Mouse (Mus musculus) bone marrow macrophage, adult 2 months (primary cell): ENCODE results near the gene Epdr1.

Experiments used
- CTCF ChIP-seq: IDR thresholded peaks from 2 replicates; pipeline ENCODE4 v1.5.1; 2012; ENCODE audit warnings: low read depth, mild to moderate bottlenecking, low read length, moderate library complexity
- POLR2A ChIP-seq: IDR thresholded peaks from 2 replicates; pipeline ENCODE4 v1.6.1; 2012; ENCODE audit warnings: mild to moderate bottlenecking, low read depth, low read length, borderline replicate concordance

DNA sequence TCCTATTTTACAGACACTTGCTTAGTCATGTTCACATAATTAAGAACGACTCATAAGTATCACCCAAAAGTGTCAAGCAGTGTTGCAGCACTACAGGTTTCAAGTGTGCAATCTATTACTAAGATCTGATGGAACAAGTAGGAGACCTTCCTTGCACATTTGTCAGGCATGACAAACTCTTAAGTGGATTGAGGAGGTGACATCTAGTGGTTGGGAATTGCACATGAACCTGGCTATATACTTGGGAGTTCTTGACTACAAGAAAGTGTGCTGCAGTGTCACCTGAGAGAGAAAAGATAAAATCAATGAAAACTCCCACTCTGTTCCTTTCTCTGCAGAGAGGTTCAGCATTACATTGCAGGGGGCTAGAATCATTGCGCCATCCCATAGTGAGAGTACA is 24.5 kb upstream of the Epdr1 start:
- TF ChIP-seq POLR2A = no peak
- TF ChIP-seq CTCF = no peak
